Mouse (Mus musculus) CH12F3 (cell line): Measurements from ENCODE around the gene Kcnmb3.
"Not testable (repeated sequence)": the region's sequence is repeated elsewhere in the genome, so short reads cannot be mapped to it uniquely, and the experiment has no call there.

Experiments
- in situ Hi-C: fragments of 300-500 bp; cut with MboI; formaldehyde crosslinking; loops from 2 replicates; pipeline ENCODE4 v1.14.3; 2020; ENCODE audit warnings: low sequenced_read_pairs

The Kcnmb3 gene

GRCm38 (mm10) chr3:32437297-32437696 is 54.7 kb downstream of the Kcnmb3 start:
- in situ Hi-C loops, result no loop called here

- in situ Hi-C loops, result no loop called here
Observed at GRCm38 (mm10) chr3:32436101-32436500, 55.9 kb downstream of the Kcnmb3 start.

- in situ Hi-C loops, result no loop called here
Observed at GRCm38 (mm10) chr3:32434016-32434415, 58.0 kb downstream of the Kcnmb3 start.

- in situ Hi-C loops, result no loop called here
Observed at GRCm38 (mm10) chr3:32430394-32430793, 61.6 kb downstream of the Kcnmb3 start.

- in situ Hi-C loops, result not testable (repeated sequence)
Observed at GRCm38 (mm10) chr3:32429351-32429750, 62.7 kb downstream of the Kcnmb3 start.

GRCm38 (mm10) chr3:32428921-32429320 is 63.1 kb downstream of the Kcnmb3 start:
- in situ Hi-C loops, result no loop called here

GRCm38 (mm10) chr3:32428361-32428760 is 63.7 kb downstream of the Kcnmb3 start:
- in situ Hi-C loops, result no loop called here

GRCm38 (mm10) chr3:32427695-32428094 is 64.3 kb downstream of the Kcnmb3 start:
- in situ Hi-C loops, result no loop called here
